Comparison of ENCODE assay signal across 10 mouse cellular contexts in the genomic region with DNA sequence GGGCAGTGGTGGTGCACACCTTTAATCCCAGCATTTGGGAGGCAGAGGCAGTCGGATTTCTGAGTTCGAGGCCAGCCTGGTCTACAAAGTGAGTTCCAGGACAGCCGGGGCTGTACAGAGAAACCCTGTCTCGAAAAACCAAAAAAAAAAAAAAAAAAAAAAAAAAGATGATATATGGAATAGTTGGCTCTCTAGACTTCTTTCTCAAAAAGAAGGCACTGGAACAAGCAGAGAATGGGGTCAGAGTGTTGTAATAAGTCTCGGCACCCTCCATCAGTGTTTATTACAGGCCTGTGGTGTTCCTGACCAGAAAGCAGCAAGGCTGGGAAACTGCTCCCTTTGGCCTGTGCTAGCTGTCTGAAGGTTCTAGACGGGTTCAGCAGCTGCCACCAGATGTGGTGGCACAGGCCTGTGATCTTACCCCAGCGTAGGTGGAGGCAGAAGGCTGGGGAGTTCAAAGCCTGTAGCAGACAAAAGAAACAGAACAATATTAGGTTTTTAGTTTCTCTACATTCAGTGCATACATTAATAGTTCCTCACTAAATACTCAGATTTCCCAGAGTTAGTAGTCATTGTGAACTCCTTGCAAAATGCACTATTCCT. TPM values are rescaled to one million over a fixed set of nuclear protein-coding genes. Genes with fewer than 3 reads are reported as not detected.
DNase-seq lines count a peak whose midpoint lies in the region; ATAC-seq and TF ChIP-seq lines count a peak whose summit lies in the region.
"Had no signal": no experiment of that assay in that cellular context is flagged by ENCODE, and none has a peak within 500 bp of the region (broad histone marks: within the 10 kb centered on the region; RNA-seq: fewer than 3 reads in every experiment).

No protein-coding gene starts in this region.

- H3K9ac ChIP-seq in forebrain, embryonic 12.5 days, result no peak overlapping the region
- no peak overlapping the region for H3K9ac ChIP-seq in forebrain, embryonic 11.5 days (ENCODE audit: low read length)
- H3K9ac ChIP-seq in lung, embryonic 16.5 days (ENCODE audit: low read length), result peak overlapping the region; percentile 1; the same call in 1 of the 2 replicates

- H3K4me2 ChIP-seq in forebrain, embryonic 12.5 days, result peak overlapping the region; percentile 60; the same call in 1 of the 2 replicates
- no peak overlapping the region for H3K4me2 ChIP-seq in forebrain, embryonic 11.5 days (ENCODE audit: low read depth, low read length, severe bottlenecking)
- peak overlapping the region; percentile 53; the same call in 1 of the 2 replicates for H3K4me2 ChIP-seq in lung, embryonic 16.5 days (ENCODE audit: low read depth, low read length)

- TF ChIP-seq CTCF in thymus, adult 2 months (IDR thresholded peaks at IDR 0.05; ENCODE audit: borderline replicate concordance, control insufficient read depth, extremely low read depth, insufficient read depth, low read length, poor library complexity), result no peak

- no peak for TF ChIP-seq POLR2A in thymus, adult 2 months (IDR thresholded peaks at IDR 0.05; ENCODE audit: control insufficient read depth, extremely low read depth, insufficient read depth, low read length, poor library complexity)

- peaks cover 32% of the 10 kb centered on the region for H3K36me3 ChIP-seq in forebrain, embryonic 12.5 days (replicated peaks)
- no peaks in the 10 kb centered on the region; the same call in 1 of the 2 replicates for H3K36me3 ChIP-seq in forebrain, embryonic 11.5 days (ENCODE audit: control insufficient read depth, insufficient read depth, low read length)
- peaks cover 17% of the 10 kb centered on the region; the same call in 1 of the 2 replicates for H3K36me3 ChIP-seq in lung, embryonic 16.5 days (ENCODE audit: control insufficient read depth, insufficient read depth, low read length)
- peaks cover 35% of the 10 kb centered on the region for H3K36me3 ChIP-seq in limb, embryonic 10.5 days
- peaks cover 5% of the 10 kb centered on the region; the same call in 1 of the 2 replicates for H3K36me3 ChIP-seq in thymus, adult 2 months (ENCODE audit: control insufficient read depth, insufficient read depth, low read length)

- no peaks in the 10 kb centered on the region for H3K27me3 ChIP-seq in forebrain, embryonic 12.5 days
- no peaks in the 10 kb centered on the region for H3K27me3 ChIP-seq in forebrain, embryonic 11.5 days (ENCODE audit: control insufficient read depth, insufficient read depth, low read length)
- H3K27me3 ChIP-seq in lung, embryonic 16.5 days (ENCODE audit: control insufficient read depth, insufficient read depth, low read depth, low read length), result no peaks in the 10 kb centered on the region
- no peaks in the 10 kb centered on the region for H3K27me3 ChIP-seq in limb, embryonic 10.5 days (ENCODE audit: low read depth, poor library complexity, severe bottlenecking)
- no peaks in the 10 kb centered on the region for H3K27me3 ChIP-seq in thymus, adult 2 months (ENCODE audit: control insufficient read depth, insufficient read depth, low read length)

- no peak for DNase-seq in forebrain, embryonic 11.5 days (ENCODE audit: low spot score)
- no peak for DNase-seq in lung, postnatal 14 days
- DNase-seq in limb, embryonic 10.5 days (ENCODE audit: low spot score), result no peak
- peak; percentile 43 for DNase-seq in thymus, adult 2 months
- DNase-seq in yolk sac, embryonic 10.5 days (ENCODE audit: low spot score), result no peak
- DNase-seq: cerebellum, adult 8-10 months; kidney, postnatal 36 days had no signal

- WGBS in forebrain, embryonic 12.5 days, result 89% methylated on average over 7 of the region's 7 CpGs
- WGBS in forebrain, embryonic 11.5 days, result 88% methylated on average over 6 of the region's 7 CpGs
- WGBS in lung, embryonic 16.5 days, result 74% methylated on average over 7 of the region's 7 CpGs
- 82% methylated on average over 7 of the region's 7 CpGs for WGBS in limb, embryonic 10.5 days
- 35% methylated on average over 7 of the region's 7 CpGs for WGBS in thymus, adult 2 months

- no peak overlapping the region for H3K27ac ChIP-seq in forebrain, embryonic 12.5 days
- no peak overlapping the region for H3K27ac ChIP-seq in forebrain, embryonic 11.5 days (ENCODE audit: low read depth, low read length)
- H3K27ac ChIP-seq in lung, embryonic 16.5 days (ENCODE audit: low read length), result no peak overlapping the region
- H3K27ac ChIP-seq in limb, embryonic 10.5 days, result peak overlapping the region; percentile 96; the same call in 1 of the 2 replicates
- peak overlapping the region; percentile 20; the same call in 1 of the 2 replicates for H3K27ac ChIP-seq in thymus, adult 2 months (ENCODE audit: control insufficient read depth, insufficient read depth, low read length)

- H3K4me3 ChIP-seq in forebrain, embryonic 12.5 days (replicated peaks), result no peak overlapping the region
- H3K4me3 ChIP-seq in forebrain, embryonic 11.5 days (ENCODE audit: low read depth, low read length), result no peak overlapping the region
- no peak overlapping the region; the same call in 1 of the 2 replicates for H3K4me3 ChIP-seq in lung, embryonic 16.5 days (ENCODE audit: low read length)
- no peak overlapping the region; the same call in 1 of the 2 replicates for H3K4me3 ChIP-seq in limb, embryonic 10.5 days
- H3K4me3 ChIP-seq in thymus, adult 2 months (ENCODE audit: control insufficient read depth, insufficient read depth, low read length), result no peak overlapping the region

- H3K9me3 ChIP-seq in forebrain, embryonic 12.5 days, result no peaks in the 10 kb centered on the region
- H3K9me3 ChIP-seq in forebrain, embryonic 11.5 days (ENCODE audit: control insufficient read depth, low read length), result no peaks in the 10 kb centered on the region
- H3K9me3 ChIP-seq in lung, embryonic 16.5 days (ENCODE audit: control insufficient read depth, low read length), result no peaks in the 10 kb centered on the region
- no peaks in the 10 kb centered on the region for H3K9me3 ChIP-seq in limb, embryonic 10.5 days (replicated peaks)

- peaks cover 6% of the 10 kb centered on the region; the same call in 1 of the 2 replicates for H3K4me1 ChIP-seq in forebrain, embryonic 12.5 days
- no peaks in the 10 kb centered on the region; the same call in 1 of the 2 replicates for H3K4me1 ChIP-seq in forebrain, embryonic 11.5 days (replicated peaks; ENCODE audit: control insufficient read depth, insufficient read depth, low read length)
- peaks cover 4% of the 10 kb centered on the region; the same call in 1 of the 2 replicates for H3K4me1 ChIP-seq in lung, embryonic 16.5 days (replicated peaks; ENCODE audit: control insufficient read depth, insufficient read depth, low read length)
- H3K4me1 ChIP-seq in limb, embryonic 10.5 days, result peaks cover 19% of the 10 kb centered on the region
- peaks cover 18% of the 10 kb centered on the region for H3K4me1 ChIP-seq in thymus, adult 2 months (replicated peaks; ENCODE audit: control insufficient read depth, insufficient read depth, low read length)

- ATAC-seq in forebrain, embryonic 12.5 days (ENCODE audit: low FRiP score), result no peak
- ATAC-seq in forebrain, embryonic 11.5 days (replicated peaks; ENCODE audit: low FRiP score), result no peak
- no peak for ATAC-seq in lung, embryonic 16.5 days (ENCODE audit: low read depth)
- no peak for ATAC-seq in inflammation-experienced regulatory T-cells, adult 6 months

RNA-seq across cellular contexts. Expression of a gene that starts 1.6 kb away (rescaled TPM):
- 86.3 and 93.3 TPM in 2 replicates for polyA plus RNA-seq in forebrain, embryonic 12.5 days (2016; fragmentation: Nextera tagmentation; extraction: Ambion mirVana)
- polyA plus RNA-seq in forebrain, embryonic 11.5 days (2014; fragmentation: Nextera tagmentation; extraction: Ambion mirVana), result 83.3 and 84.1 TPM in 2 replicates
- polyA plus RNA-seq in lung, embryonic 16.5 days (2015; fragmentation: Nextera tagmentation; extraction: Ambion mirVana), result 90.1 and 95.2 TPM in 2 replicates
- polyA plus RNA-seq in limb, embryonic 10.5 days (2016; fragmentation: Nextera tagmentation; extraction: Ambion mirVana), result 65.9 and 76.8 TPM in 2 replicates
- polyA plus RNA-seq in thymus, adult 2 months (2012; rRNA removed), result 48.9 and 50.8 TPM in 2 replicates
- 10 to 100 TPM; 22.4 to 29.0 (median 26.0) TPM for polyA plus RNA-seq in inflammation-experienced regulatory T-cells, adult 6 months (2017; shearing (Covaris generic))

RNA-seq across cellular contexts. Expression of a gene that starts 11.2 kb away (rescaled TPM):
- 23.1 and 25.6 TPM in 2 replicates for polyA plus RNA-seq in forebrain, embryonic 12.5 days (2016; fragmentation: Nextera tagmentation; extraction: Ambion mirVana)
- 25.8 and 32.9 TPM in 2 replicates for polyA plus RNA-seq in forebrain, embryonic 11.5 days (2014; fragmentation: Nextera tagmentation; extraction: Ambion mirVana)
- polyA plus RNA-seq in lung, embryonic 16.5 days (2015; fragmentation: Nextera tagmentation; extraction: Ambion mirVana), result 61.6 and 66.0 TPM in 2 replicates
- polyA plus RNA-seq in limb, embryonic 10.5 days (2016; fragmentation: Nextera tagmentation; extraction: Ambion mirVana), result 43.7 and 44.4 TPM in 2 replicates
- polyA plus RNA-seq in thymus, adult 2 months (2012; rRNA removed), result 12.6 and 18.2 TPM in 2 replicates
- 10 to 100 TPM in 2 of 3 experiments, 1 to 10 TPM in 1; 1.4 to 21.8 (median 11.3) TPM for polyA plus RNA-seq in inflammation-experienced regulatory T-cells, adult 6 months (2017; shearing (Covaris generic))

RNA-seq across cellular contexts. Expression of a gene that starts 23.1 kb away (rescaled TPM):
- polyA plus RNA-seq in forebrain, embryonic 12.5 days (2016; fragmentation: Nextera tagmentation; extraction: Ambion mirVana), result 68.7 and 71.2 TPM in 2 replicates
- polyA plus RNA-seq in forebrain, embryonic 11.5 days (2014; fragmentation: Nextera tagmentation; extraction: Ambion mirVana), result 68.4 and 74.3 TPM in 2 replicates
- polyA plus RNA-seq in lung, embryonic 16.5 days (2015; fragmentation: Nextera tagmentation; extraction: Ambion mirVana), result 60.2 and 61.1 TPM in 2 replicates
- 55.5 and 65.2 TPM in 2 replicates for polyA plus RNA-seq in limb, embryonic 10.5 days (2016; fragmentation: Nextera tagmentation; extraction: Ambion mirVana)
- 61.2 and 62.1 TPM in 2 replicates for polyA plus RNA-seq in thymus, adult 2 months (2012; rRNA removed)
- polyA plus RNA-seq in inflammation-experienced regulatory T-cells, adult 6 months (2017; shearing (Covaris generic)), result 10 to 100 TPM in 2 of 3 experiments, 1 to 10 TPM in 1; 9.8 to 15.8 (median 15.6) TPM

Comparison
In these comparisons a context has a peak if more than half of its experiments do, and no peak if none do; other contexts are left out.
1. H3K27ac ChIP-seq: peak in limb, embryonic 10.5 days (single experiment) and thymus, adult 2 months (single experiment); none in forebrain, embryonic 12.5 days (single experiment), forebrain, embryonic 11.5 days (single experiment) and lung, embryonic 16.5 days (single experiment).